Mouse (Mus musculus): ENCODE data around the gene Kif26a. TPM values are rescaled to one million over a fixed set of nuclear protein-coding genes. Genes with fewer than 3 reads are reported as not detected.
A peak's percentile ranks its signal among the peaks of the same experiment; 100 is the strongest.

Gene Kif26a
- polyA plus RNA-seq, 1 experiment, result not detected

DNA sequence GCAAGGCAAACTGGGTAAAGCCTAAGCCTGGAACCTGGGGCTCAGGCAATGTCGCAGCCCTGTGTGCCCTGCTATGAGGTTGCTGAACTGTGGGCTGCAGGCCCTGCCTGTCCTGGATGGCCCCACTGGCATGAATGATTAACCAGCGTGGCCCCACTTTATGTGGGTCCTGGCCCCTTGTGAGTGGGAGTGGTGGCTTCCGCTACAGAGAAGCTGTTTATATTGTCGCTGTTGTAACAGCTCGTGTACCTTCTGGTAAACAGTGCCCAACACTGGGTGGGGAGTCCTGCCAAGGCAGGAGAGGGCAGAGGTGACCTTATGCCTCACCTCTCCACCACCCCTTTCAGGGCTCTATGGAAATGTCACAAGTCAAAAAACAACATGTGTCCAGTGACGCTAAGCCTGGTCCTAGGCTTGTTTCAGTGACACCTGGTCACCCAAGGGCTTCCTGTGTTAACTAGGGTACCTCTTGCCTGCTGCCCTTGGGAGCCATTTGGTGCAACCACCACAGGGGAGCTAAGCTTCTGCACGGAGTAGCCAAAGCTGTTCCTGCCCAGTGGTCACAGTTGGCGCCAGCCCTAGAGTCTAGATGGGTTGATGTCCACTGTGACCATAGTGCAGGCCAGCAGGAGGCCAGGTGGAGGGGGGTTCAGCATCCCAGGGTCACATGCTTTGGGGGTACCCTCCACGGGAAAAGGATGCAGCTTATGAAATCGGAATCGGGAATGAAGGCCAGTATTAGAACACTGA, 37.1 kb upstream of the Kif26a start:
- TF ChIP-seq CTCF (IDR thresholded peaks at IDR 0.05; ENCODE audit: control insufficient read depth, insufficient read depth, low read length), result no peak
- TF ChIP-seq POLR2A (IDR thresholded peaks at IDR 0.05; ENCODE audit: borderline replicate concordance, control insufficient read depth, low read depth, low read length), result no peak
- Histone ChIP-seq H3K27ac (ENCODE audit: control insufficient read depth, insufficient read depth, low read depth, low read length, poor library complexity) (no peak overlapping the region), H3K4me3 (replicated peaks; ENCODE audit: control insufficient read depth, low read depth, low read length) (no peak overlapping the region), H3K4me1 (ENCODE audit: control insufficient read depth, insufficient read depth, low read length) (no peaks in the 10 kb centered on the region)
- WGBS, result 75% methylated on average over 11 of the region's 11 CpGs

DNA sequence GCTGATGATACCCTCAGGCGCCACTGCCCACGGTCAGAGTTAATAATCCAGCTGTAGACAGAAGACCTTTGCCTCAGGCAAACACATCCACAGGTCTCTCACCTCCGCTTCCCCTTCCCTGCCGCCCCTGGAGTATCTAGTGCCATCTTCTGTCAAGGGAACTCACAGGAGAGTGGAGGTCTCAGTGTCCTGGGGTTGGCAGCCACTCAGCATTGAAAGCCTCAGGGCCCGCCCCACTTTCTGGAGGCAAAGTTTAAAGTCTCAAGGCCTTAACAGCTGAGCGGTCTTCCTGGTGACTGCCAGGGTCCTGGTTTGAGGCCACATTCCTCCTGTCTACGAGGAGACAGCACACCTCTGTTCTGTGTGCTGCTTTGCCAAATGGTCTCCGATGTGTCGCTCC, 36.3 kb upstream of the Kif26a start:
- Histone ChIP-seq H3K4me1 (ENCODE audit: control insufficient read depth, insufficient read depth, low read length) (no peaks in the 10 kb centered on the region), H3K27ac (ENCODE audit: control insufficient read depth, insufficient read depth, low read depth, low read length, poor library complexity) (no peak overlapping the region), H3K4me3 (replicated peaks; ENCODE audit: control insufficient read depth, low read depth, low read length) (no peak overlapping the region)
- WGBS, result 76% methylated on average over 9 of the region's 9 CpGs
- TF ChIP-seq POLR2A (IDR thresholded peaks at IDR 0.05; ENCODE audit: borderline replicate concordance, control insufficient read depth, low read depth, low read length) (no peak), CTCF (IDR thresholded peaks at IDR 0.05; ENCODE audit: control insufficient read depth, insufficient read depth, low read length) (no peak)

DNA sequence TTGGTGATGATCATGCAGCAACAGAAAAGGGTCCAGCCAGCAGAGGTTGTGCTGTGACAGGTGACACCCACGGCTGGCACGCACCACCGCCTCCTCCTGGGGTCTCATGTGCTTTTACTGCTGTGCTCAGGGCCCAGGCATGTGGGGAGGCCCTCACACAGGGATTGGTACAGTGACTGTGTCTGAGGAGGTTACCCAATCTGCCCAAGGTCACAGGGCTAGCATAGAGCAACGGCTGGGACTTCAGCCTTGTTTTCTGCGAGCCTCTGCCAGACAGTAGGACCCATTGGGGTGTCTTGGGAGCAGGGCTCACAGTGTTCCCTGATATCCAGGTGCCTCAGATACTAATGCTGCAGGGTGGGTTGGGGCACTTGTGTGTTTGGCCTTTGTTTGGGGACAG, 34.7 kb upstream of the Kif26a start:
- no peaks in the 10 kb centered on the region for H3K4me1 ChIP-seq (ENCODE audit: control insufficient read depth, insufficient read depth, low read length)
- no peak for TF ChIP-seq POLR2A (IDR thresholded peaks at IDR 0.05; ENCODE audit: borderline replicate concordance, control insufficient read depth, low read depth, low read length)
- no peak for TF ChIP-seq CTCF (IDR thresholded peaks at IDR 0.05; ENCODE audit: control insufficient read depth, insufficient read depth, low read length)
- H3K27ac ChIP-seq (ENCODE audit: control insufficient read depth, insufficient read depth, low read depth, low read length, poor library complexity), result no peak overlapping the region
- no peak overlapping the region for H3K4me3 ChIP-seq (replicated peaks; ENCODE audit: control insufficient read depth, low read depth, low read length)
- WGBS, result 83% methylated on average over 5 of the region's 5 CpGs

DNA sequence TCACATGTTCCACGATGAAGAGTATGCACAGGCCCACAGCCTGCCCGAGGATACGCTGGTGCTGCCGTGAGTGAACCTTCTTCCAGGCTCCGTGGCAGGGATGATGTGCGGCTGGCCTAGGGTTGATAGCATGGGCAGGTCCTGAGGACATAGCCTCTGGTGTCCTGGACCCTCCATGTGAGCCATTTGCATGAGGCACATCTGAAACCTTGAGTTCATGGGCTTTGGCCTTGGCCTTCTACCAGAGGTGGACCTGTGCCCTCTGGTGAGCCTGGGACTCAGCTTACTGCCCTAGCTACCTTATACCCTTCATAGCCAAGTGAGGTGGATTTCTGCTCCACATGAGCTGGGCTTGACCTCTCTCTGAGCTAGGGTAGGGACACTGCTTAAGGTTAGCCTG, 33.8 kb upstream of the Kif26a start:
- Histone ChIP-seq H3K4me1 (ENCODE audit: control insufficient read depth, insufficient read depth, low read length) (no peaks in the 10 kb centered on the region), H3K4me3 (replicated peaks; ENCODE audit: control insufficient read depth, low read depth, low read length) (no peak overlapping the region), H3K27ac (ENCODE audit: control insufficient read depth, insufficient read depth, low read depth, low read length, poor library complexity) (no peak overlapping the region)
- WGBS, result 82% methylated on average over 6 of the region's 6 CpGs
- 0 out of 2 replicates have a peak, but pooled peaks have one; percentile 17 for TF ChIP-seq POLR2A (IDR thresholded peaks at IDR 0.05; ENCODE audit: borderline replicate concordance, control insufficient read depth, low read depth, low read length)
- no peak for TF ChIP-seq CTCF (IDR thresholded peaks at IDR 0.05; ENCODE audit: control insufficient read depth, insufficient read depth, low read length)

DNA sequence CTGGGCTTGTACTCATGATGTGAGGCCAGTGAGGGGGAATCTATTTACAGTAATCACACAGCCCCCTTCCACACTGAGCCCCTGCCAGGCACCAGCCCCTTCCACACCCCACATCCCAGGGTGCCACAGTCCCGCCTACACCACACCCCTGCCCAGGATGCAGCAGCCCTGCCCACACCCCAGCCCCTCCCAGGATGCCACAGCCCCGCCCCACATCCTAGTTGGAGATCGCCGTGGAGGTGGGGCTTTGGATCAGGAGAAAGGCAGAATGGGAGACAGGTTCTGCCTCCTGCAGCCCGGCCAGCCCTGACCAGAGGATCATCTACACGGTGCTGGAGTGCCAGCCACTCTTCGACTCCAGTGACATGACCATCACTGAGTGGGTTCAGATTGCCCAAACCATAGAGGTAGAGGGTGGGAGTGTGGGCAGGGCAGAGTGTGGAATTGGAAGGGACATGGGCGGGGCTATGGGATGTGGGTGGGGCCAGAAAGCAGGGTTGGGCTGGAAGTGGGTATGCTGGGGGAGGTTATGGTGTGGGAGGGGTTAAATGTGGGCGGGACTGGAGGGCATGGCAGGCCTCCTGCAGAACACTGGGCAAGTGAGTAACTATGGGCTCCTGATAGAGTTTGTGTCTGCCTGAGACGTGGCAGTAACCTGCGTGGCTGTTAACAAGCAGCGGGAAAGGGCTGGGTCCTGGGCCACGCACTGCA, 33.2 kb upstream of the Kif26a start:
- 29% methylated on average over 13 of the region's 13 CpGs for WGBS
- Histone ChIP-seq H3K4me3 (replicated peaks; ENCODE audit: control insufficient read depth, low read depth, low read length) (no peak overlapping the region), H3K27ac (ENCODE audit: control insufficient read depth, insufficient read depth, low read depth, low read length, poor library complexity) (no peak overlapping the region), H3K4me1 (ENCODE audit: control insufficient read depth, insufficient read depth, low read length) (no peaks in the 10 kb centered on the region)
- TF ChIP-seq CTCF (IDR thresholded peaks at IDR 0.05; ENCODE audit: control insufficient read depth, insufficient read depth, low read length) (no peak), POLR2A (IDR thresholded peaks at IDR 0.05; ENCODE audit: borderline replicate concordance, control insufficient read depth, low read depth, low read length) (no peak)

DNA sequence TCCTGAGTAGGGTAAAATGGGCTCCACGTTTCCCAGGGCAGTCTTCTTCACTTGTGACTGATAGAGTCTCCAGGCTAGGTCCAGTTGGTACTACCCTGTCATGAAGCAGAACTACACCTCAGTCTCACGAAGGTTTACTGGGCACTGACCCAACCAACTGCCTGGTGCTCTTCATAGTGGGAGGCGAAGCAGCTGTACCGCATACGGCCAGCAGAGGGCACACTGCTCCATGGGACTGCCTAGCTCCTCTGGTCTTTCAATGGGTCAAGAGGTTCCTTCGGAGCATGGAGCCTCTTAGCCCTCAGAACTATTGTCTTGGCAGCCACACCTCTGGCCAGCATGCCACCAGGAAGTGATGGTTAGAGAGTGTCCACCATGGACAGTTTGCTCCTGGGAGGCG, 32.3 kb upstream of the Kif26a start:
- H3K27ac ChIP-seq (ENCODE audit: control insufficient read depth, insufficient read depth, low read depth, low read length, poor library complexity), result no peak overlapping the region
- no peak for TF ChIP-seq POLR2A (IDR thresholded peaks at IDR 0.05; ENCODE audit: borderline replicate concordance, control insufficient read depth, low read depth, low read length)
- TF ChIP-seq CTCF (IDR thresholded peaks at IDR 0.05; ENCODE audit: control insufficient read depth, insufficient read depth, low read length), result peak; percentile 98
- H3K4me3 ChIP-seq (replicated peaks; ENCODE audit: control insufficient read depth, low read depth, low read length), result no peak overlapping the region
- WGBS, result 15% methylated on average over 7 of the region's 7 CpGs
- no peaks in the 10 kb centered on the region for H3K4me1 ChIP-seq (ENCODE audit: control insufficient read depth, insufficient read depth, low read length)

DNA sequence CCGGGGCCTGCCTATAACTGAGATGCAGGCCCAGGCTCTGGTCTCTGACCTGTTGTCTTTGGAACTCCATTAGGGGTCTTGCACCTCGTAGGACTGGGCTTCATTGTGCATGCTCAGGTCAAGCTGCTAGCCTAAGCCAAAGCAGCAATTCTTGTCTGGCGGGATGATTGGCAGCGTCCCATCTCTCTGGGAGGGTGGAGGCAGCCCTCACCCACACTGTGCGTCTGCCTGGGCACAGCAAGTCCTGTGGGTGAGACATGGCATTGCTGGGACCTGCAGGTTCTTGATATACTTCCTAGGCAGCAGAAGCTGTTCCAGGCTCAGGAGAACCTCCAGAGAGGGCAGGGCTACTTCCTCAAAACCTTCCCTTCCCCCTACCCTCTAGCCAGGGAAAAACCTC, 29.0 kb upstream of the Kif26a start:
- no peak for TF ChIP-seq POLR2A (IDR thresholded peaks at IDR 0.05; ENCODE audit: borderline replicate concordance, control insufficient read depth, low read depth, low read length)
- TF ChIP-seq CTCF (IDR thresholded peaks at IDR 0.05; ENCODE audit: control insufficient read depth, insufficient read depth, low read length), result no peak
- H3K4me3 ChIP-seq (replicated peaks; ENCODE audit: control insufficient read depth, low read depth, low read length), result no peak overlapping the region
- whole genome bisulfite sequencing, result 57% methylated on average over 5 of the region's 5 CpGs
- H3K27ac ChIP-seq (ENCODE audit: control insufficient read depth, insufficient read depth, low read depth, low read length, poor library complexity), result no peak overlapping the region
- no peaks in the 10 kb centered on the region for H3K4me1 ChIP-seq (ENCODE audit: control insufficient read depth, insufficient read depth, low read length)

DNA sequence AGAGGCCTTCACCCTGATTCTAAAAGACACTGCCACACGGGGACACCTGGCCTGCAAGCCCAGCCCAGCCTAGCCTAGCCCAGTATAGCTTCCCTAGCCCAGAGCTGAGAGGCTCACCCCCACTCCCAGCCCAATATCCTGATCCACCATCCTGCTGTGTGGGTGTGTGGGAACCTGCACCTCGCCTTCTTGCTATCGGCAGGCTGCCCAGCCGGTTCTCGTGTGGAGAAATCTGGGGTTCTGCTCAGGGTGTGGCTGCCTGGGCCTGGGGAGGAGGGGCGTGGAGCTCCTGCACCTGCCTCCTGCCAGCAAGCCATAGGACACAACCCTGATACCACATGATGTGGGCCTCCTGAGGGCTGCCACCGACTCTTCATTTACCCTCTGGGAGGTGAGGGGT, 28.4 kb upstream of the Kif26a start:
- no peak for TF ChIP-seq CTCF (IDR thresholded peaks at IDR 0.05; ENCODE audit: control insufficient read depth, insufficient read depth, low read length)
- no peak for TF ChIP-seq POLR2A (IDR thresholded peaks at IDR 0.05; ENCODE audit: borderline replicate concordance, control insufficient read depth, low read depth, low read length)
- H3K4me3 ChIP-seq (replicated peaks; ENCODE audit: control insufficient read depth, low read depth, low read length), result no peak overlapping the region
- WGBS, result 76% methylated on average over 7 of the region's 7 CpGs
- no peak overlapping the region for H3K27ac ChIP-seq (ENCODE audit: control insufficient read depth, insufficient read depth, low read depth, low read length, poor library complexity)
- H3K4me1 ChIP-seq (ENCODE audit: control insufficient read depth, insufficient read depth, low read length), result no peaks in the 10 kb centered on the region

Data from bone marrow, adult 2 months (tissue).